Mouse (Mus musculus): Measurements from ENCODE around the gene Fut1.

The Fut1 gene

DNA sequence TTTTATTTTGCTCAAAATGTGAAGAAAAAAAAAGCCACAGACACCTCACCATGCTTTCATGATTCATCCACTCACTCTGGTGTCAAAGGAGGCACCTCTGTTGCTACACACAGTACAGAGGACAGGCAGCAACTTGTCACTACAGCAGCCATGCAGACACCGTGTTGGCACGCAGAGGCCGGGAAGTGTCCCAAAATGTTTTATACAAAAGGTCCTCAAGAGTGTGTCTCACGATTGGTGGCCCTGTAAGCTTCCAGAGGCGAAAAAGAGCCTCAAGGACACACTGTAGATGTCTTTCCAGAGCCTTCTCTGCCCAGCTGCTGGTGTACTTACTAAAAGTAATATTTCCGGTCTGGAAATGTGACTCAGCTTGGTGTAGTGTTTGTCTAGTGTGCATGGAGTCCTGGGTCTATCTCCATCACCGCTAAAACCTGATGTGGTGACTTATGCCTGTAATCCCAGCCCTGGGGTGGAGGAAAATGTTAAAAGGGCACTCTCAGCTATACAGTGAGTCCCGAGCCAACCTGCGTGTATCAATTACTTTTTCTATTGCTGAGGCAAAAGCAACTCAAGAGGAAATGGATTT is 11.3 kb upstream of the Fut1 start:
- DNase-seq: no peak

DNA sequence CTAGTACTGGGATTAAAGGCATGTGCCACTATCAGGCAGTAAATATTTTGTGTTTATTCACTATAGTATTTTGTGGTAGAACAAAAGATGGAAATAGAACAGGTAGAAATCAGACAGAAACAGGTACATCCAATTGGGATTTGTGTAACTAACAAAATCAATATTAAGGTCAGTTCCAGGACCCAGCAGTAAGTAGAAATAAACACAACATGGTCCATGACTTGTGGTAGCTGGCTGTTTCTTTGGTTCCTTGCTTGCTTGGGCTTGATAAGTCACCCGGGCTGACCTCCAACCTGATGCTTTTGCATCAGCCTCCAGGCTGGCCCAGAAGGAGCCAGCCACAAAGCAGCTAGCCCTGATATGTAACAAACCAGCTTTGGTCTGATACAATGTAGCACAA is 7.6 kb upstream of the Fut1 start:
- no peak for DNase-seq

DNA sequence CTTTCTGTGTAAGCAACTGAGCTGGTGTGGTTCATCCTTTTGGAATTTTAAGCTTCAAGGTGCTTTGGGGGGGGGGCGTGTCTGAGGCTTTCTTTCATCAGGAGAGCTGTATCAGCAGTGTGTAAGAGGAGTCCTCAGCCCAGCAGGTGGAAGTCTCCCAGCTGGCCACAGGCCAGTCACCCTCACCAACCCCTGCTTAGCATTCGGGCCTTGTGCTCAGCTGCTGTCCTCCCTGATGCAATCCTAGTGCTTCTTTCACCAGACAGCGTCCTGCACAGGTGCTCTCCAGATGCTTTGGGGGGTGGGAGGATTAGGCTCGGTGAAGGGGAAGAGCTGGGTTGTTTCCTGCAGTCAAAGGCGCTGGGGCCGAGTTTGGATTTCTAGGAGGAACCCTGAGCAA is 812 bp upstream of the Fut1 start:
- no peak for DNase-seq

DNA sequence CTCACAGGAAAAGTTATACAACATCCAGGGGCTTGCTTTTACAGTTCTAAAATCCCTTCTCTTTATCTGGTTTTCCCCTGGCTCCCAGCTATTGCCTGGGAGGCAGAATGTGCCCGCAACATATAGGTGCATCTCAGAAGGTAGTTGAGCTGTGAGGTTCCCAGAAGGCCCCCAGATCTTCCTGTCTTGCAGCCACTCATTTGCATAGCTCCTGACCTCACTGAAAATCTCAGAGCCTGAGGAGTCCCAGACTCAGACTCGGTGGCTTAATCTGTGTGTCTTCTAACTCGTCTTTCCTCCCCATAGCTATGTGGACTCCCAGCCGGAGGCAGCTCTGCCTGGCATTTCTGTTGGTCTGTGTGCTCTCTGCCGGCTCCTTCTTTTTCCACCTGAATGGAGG is 1.2 kb downstream of the Fut1 start:
- DNase-seq: no peak

DNA sequence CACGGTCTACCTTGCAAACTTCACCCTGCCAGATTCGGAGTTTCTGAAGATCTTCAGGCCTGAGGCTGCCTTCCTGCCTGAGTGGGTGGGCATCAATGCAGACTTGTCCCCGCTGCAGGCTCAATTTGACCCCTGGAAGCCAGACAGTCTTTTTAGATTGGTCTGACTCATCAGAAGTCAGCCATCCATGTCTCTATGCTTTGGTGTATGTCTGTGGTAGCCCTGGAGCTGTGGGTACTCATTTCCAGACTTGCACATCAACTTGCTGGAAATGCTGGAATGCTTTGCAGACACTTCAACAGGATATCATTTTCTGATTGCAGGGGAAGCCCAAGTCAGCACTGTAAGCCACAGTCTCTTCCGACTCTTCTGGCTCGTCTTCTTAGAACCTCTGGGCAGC is 2.5 kb downstream of the Fut1 start:
- DNase-seq: no peak

DNA sequence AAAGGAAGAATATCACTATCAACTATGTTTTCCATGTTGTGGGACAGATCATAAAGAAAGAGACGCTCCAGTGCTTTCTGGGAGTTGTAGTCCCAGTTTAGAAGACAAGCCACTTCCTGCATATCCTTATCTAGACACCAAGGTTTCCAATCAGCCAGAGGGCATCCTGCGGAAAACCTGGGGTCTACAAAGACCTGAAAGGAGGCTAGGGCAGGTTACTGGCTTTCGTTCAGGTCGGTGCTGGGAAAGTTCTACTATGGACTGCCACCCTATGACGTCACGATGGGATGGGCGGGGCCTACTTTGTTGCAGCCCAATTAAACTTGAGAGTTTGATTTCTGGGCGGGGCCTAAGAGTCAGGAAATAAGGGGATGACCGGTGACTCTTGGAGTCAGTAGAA is 4.4 kb downstream of the Fut1 start, which contains the start of gene Izumo1:
Gene Izumo1 (plus strand): TSS at position 369 of the 400 bp plus-strand sequence.
- DNase-seq: peak in 1 of 2 experiments; percentile 37

DNA sequence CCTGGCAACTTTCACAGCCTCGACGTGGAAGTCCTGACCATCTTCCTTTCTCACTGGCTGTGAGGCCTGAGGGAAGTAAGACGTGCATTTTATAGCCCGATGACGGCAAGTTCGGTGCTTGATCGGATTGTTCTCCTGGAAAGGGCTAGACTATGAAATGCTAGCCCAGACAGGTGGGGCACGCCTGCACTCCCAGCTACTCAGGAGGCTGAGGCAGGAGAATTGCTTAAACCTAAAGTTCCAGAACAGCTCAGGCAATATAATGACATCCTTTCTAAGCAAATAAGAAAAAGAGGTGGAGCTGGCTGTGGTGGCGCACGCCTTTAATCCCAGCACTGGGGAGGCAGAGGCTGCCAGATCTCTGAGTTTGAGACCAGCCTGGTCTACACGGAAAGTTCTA is 6.4 kb downstream of the Fut1 start:
- no peak for DNase-seq

DNA sequence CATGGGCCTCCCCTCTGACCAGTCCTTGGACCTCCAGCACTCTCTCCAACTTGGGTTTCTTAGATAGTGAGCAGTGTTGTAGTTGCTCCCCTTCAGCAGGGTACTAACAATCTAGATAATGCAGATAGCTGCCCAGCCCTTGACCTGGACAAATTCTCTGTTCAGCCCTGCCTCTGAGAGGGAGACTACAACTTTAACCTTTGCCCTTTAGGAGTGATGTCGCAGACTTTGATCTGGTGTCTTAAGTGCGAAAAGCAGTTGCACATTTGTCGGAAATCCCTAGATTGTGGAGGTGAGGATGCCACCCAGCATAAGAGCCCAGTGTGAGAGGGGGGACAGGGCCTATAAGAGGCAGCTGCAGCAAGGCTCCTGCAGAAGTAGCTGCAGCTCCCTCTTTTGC is 7.6 kb downstream of the Fut1 start:
- DNase-seq: no peak

DNA sequence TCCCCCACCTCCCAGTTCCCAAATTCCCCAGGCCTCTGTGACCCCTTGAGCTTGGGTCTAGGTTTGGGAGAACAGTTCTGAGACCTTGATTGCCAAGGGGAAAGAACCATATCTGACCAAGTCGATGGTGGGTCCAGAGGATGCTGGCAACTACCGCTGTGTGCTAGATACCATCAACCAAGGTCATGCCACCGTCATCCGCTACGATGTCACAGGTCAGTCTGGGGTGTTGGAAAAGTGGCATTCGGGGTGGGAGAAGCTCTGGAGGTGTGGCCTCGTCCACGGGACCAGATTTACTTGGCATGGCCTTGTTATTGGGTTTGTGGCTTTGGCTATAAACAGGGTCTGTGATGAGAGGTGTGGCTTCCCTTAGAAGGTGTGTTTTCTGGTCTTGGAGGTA is 8.4 kb downstream of the Fut1 start:
- no peak for DNase-seq

DNA sequence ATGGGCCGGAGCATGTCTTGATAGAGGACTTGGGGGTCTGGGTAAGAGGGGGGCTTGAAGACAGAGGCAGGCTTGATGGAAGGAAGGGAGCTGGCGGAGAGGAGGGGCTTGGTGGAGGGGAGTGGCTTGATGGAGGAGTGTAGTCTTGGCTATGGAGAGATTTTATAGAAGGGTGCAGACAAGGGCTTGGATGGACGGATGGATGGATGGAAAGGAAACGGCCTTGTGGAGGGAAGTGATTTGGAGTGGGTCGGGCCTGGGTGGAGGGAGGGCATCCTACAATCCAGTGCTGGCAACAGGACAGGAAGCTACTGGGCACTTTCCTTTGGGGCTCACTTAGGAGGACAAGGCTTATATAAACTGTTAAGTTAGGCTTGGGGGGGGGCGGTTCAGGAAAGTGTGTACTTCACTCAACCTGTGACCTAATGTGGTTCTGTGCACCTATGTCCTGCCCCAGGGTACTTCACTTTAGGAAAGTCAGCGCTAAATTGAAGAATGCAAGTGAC is 9.5 kb downstream of the Fut1 start:
- DNase-seq: no peak

DNA sequence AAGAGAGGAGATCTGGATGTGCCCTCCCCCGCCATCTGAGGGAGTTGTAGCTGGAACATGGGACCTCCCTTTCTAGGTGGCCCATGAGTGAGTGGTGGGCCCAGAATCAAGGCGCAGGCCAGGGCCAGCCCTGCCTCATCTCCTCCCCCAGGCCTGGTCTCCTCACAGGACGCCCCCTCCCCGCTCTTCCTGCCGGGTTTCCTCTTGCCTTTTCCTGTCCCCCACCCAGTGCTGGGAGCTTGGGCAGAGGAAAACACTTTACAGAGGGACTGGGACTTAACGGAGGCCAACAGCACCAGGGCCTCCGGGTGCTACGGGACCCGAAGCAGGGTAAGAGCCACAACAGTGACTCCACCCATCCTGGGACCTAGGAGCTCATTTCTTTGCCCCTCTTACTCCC is 10.2 kb downstream of the Fut1 start, which contains the start of gene Rasip1:
Gene Rasip1 (plus strand): TSS at position 228 of the 400 bp plus-strand sequence.
- no peak for DNase-seq

DNA sequence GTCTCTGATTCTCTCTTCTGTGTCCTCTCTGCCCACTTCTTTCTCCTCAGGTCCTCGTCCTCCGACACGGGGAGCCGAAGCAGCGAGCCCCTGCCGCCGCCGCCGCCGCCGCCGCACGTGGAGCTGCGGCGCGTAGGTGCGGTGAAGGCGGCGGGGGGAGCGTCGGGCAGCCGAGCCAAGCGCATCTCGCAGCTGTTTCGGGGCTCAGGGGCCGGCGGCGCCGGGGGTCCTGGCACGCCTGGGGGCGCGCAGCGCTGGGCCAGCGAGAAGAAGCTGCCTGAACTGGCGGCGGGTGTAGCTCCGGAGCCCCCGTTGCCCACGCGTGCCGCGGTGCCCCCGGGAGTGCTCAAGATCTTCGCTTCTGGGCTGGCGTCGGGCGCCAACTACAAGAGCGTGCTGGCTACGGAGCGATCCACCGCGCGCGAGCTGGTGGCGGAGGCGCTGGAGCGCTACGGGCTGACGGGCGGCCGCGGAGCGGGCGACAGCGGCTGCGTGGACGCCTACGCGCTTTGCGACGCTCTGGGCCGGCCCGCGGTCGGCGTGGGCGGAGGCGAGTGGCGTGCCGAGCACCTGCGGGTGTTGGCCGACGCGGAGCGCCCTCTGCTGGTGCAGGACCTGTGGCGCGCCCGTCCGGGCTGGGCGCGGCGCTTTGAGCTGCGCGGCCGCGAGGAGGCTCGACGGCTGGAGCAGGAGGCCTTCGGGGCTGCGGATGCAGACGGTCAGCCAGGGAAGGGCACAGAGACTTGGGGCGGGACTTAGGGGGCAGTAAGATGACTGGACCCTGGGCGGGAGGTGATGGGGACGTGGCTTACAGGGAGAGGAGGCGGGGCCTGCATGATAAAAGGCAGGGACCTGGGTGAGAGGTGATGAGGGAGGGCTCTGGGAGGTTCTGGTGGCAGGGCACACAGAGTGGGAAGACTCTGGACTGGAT is 11.5 kb downstream of the Fut1 start:
- DNase-seq: peak; percentile 96 to 99

DNA sequence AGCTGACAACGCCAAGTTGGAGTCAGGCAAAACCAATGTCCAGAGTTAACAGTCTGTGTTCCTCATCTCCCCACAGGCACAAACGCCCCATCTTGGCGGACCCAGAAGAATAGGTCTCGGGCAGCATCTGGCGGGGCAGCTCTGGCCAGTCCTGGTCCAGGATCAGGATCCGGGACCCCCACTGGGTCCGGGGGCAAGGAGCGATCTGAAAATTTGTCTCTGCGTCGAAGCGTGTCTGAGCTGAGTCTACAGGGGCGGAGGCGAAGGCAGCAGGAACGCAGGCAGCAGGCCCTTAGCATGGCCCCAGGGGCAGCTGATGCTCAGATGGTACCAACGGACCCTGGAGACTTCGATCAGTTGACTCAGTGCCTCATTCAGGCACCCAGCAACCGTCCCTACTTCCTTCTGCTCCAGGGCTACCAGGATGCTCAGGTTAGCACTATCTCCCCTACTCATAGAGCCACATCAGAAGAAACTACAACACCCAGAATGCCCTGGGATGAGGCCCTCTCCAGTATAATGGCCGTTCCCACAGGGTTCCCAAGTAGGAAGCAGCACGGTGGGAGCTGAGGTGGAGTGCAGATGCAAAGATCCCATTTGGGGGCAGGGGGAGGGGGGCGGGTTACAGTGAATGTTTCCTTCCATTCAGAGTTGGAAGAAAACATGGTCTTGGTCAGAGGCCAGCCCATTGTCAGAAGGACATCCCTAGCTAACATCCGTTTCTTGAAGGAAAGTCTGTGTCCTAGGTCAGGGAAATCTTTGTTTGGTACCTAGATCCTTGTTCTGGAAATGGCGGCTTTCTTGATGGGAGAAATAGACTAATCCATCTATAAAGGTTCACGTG is 13.2 kb downstream of the Fut1 start:
- DNase-seq: peak in 1 of 2 experiments; percentile 47

DNA sequence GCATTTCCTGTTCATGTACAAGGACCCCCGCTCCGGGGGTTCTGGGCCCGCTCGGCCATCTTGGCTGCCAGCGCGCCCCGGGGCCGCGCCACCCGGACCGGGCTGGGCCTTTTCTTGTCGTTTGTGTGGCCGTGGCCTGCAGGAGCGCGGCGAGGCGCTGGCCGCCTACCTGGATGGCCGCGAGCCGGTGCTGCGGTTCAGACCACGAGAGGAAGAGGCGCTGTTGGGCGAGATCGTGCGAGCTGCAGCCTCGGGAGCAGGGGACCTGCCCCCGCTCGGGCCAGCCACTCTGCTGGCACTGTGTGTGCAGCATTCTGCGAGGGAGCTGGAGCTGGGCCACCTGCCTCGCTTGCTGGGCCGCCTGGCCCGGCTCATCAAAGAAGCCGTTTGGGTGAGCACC is 15.4 kb downstream of the Fut1 start:
- DNase-seq: peak; percentile 76 to 84

DNA sequence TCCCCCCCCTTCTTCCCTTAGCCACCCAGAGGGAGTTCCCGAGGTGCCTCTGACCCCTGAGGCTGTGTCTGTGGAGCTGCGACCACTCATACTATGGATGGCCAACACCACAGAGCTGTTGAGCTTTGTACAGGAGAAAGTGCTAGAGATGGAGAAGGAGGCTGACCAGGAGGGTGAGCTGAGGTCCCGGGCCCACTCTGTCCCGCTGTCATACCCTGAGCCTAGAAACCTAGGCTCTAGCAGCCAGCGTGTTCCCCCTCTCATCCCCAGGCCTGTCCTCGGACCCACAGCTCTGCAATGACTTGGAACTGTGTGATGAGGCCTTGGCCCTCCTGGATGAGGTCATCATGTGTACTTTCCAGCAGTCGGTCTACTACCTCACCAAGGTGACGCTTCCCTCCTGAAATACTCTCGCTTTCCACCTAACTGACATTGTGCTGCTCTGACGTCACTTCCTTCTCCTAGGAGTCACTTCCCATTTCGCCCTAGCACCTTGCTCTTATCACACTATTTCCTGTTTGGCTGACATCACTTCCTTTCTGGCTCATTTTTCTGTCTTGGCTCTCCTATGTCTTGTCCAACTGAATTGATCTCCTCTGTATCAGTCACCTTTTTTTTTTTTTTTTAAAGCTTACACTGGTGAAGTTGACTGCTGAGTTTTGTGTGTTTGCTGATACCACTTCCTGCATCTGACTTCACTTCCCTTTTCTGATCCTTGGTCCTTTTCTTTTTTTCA is 18.0 kb downstream of the Fut1 start:
- no peak for DNase-seq

DNA sequence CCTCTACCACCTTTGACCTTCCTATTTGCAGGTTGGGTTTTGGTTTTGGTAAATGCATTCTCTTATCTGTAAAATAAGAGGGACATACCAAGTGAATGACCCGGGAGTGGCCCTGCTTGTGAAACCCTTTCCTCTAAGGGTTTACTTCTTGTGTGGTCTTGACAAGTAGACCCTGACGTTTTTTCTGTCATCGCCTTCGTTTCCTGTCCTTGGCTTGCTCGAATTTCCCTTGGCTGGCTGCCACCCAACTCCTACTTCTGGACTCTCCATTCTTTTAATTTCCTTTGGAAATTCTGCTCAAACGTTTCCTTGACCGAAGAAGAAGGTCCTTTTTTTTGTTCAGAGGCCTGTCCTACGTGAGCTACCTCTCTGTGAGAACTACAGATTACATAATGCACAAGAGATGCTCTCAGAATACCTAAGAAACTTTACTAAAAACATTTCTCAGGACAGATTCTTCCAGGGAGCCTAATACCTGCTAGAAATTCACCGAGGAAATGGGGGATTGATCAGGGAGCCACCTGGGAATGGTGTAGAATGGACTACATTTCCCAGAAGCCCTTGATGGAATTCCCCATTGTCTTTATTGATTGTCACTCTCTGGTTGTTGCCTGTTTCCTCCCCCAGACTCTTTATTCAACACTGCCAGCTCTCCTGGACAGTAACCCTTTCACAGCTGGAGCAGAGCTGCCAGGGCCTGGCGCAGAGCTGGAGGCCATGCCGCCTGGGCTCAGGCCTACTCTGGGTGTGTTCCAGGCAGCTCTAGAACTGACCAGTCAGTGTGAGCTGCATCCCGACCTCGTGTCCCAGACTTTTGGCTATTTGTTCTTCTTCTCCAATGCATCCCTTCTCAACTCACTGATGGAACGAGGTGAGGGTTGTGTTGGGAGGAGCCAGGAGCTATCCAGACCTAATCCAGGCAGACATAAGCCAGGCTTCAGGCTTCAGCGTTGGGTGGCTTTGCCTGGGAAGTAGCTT is 18.9 kb downstream of the Fut1 start:
- peak in 1 of 2 experiments; percentile 33 for DNase-seq

DNA sequence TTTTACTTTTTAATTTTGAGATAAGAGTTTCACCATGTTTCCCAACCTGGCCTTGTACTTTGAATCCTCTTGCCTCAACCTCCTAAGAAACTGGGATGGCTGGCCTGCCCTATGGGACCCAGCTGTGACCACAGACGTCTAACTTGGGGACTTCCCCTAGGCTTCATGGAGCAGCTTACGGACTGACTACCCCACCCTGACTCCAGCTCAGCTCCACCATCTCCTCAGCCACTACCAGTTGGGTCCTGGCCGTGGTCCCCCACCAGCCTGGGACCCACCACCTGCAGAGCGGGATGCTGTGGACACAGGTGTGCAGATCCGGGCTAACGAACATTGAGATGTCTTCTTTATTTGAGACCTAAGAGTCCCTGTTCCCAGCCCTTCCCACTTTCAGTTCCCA is 20.6 kb downstream of the Fut1 start:
- DNase-seq: peak in 1 of 2 experiments; percentile 43

DNA sequence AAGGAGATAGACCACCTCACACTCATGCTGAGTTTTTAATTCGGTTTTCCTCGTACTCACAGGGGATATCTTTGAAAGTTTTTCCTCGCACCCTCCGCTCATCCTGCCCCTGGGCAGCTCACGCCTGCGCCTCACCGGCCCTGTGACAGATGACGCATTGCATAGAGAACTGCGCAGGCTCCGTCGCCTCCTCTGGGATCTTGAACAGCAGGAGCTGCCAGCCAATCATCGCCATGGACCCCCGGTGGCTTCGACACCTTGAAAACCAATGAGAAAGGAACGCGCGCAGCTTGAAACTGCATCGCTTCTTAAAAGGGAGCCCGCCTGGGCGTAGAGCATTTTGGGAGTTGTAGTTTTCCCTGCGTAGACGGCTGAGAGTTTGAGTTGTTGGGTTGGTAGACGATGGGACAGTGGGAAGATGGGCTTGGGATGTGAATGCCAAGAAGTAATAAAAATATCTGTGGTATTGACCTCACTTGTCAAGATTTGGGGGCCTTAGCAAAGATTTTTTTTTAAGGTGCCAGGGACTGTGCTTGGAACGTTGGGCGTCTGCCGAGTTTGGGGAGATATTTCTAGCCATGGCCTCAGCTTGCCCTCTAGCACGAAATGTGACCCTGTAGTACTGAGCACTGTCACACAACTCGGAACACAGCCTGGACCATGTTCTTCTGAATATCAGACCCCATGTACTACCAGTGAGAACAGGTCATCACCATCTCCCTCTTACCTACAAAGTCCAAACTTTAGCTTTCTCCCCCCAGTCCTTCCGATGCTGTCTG is 21.7 kb downstream of the Fut1 start:
- DNase-seq: peak; percentile 98 to 99

DNA sequence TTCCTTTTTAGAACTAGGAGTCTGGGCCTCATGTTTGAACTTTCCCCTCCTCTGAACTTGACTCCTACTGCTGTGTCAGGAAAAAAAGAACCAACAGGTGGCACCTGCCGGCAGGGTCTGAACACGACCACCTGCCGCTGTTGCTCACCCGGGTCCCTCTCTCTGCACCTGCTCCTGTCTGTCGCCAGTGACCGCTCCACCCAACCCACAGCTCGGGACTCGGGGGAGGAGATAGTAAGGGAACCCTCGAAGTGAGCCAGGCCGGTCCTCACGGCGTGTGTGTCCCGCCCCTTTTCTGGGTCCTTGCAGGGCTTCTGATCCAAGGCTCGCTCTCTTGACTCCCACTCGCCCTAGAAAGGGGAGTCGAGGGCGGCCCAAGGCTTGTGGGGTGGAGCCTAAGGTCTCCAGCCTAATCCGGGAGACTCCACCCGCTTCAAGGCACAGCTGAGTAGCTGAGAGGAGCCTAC is 22.5 kb downstream of the Fut1 start, which contains the start of gene Mamstr:
Gene Mamstr (plus strand): TSS at position 417 of the 467 bp plus-strand sequence.
- peak in 1 of 2 experiments; percentile 42 for DNase-seq

Measured in cerebellum, postnatal 25 days (tissue).